Mouse (Mus musculus): ENCODE results near the gene Blcap.

- TF ChIP-seq CTCF (IDR thresholded peaks at IDR 0.05; ENCODE audit: borderline replicate concordance, control insufficient read depth, extremely low read depth, insufficient read depth, low read length, poor library complexity) = no peak
- TF ChIP-seq POLR2A (IDR thresholded peaks at IDR 0.05; ENCODE audit: control insufficient read depth, extremely low read depth, insufficient read depth, low read length, poor library complexity) = no peak
Measured at GRCm38 (mm10) chr2:157514353-157514752, 56.7 kb downstream of the Blcap start.

All from thymus, adult 2 months (tissue).